Mouse (Mus musculus) spleen, postnatal 14 days (tissue): ENCODE results near the gene Cdk15.

Source experiments
- DNase-seq, 2 experiments: peaks; one replicate each; pipeline ENCODE4 v3.0.0; 2021 to 2022; ENCODE audit warnings: low spot score in 2 of 2

Cdk15 gene

GRCm38 (mm10) chr1:59321880-59322836 lies 65.5 kb downstream of the Cdk15 start:
- DNase-seq, result no peak

- no peak for DNase-seq
Measured at GRCm38 (mm10) chr1:59326854-59327395, 70.2 kb downstream of the Cdk15 start.

GRCm38 (mm10) chr1:59332737-59333385 lies 76.2 kb downstream of the Cdk15 start:
- DNase-seq, result no peak

GRCm38 (mm10) chr1:59333386-59333759 lies 76.7 kb downstream of the Cdk15 start:
- DNase-seq, result no peak

GRCm38 (mm10) chr1:59333860-59334561 lies 77.3 kb downstream of the Cdk15 start:
- DNase-seq, result no peak

GRCm38 (mm10) chr1:59334562-59334890 lies 77.8 kb downstream of the Cdk15 start:
- DNase-seq, result no peak

GRCm38 (mm10) chr1:59336256-59336655 lies 79.5 kb downstream of the Cdk15 start:
- no peak for DNase-seq

- no peak for DNase-seq
Measured at GRCm38 (mm10) chr1:59340814-59341588, 84.3 kb downstream of the Cdk15 start.

- DNase-seq, result no peak
Measured at GRCm38 (mm10) chr1:59341697-59342096, 85.0 kb downstream of the Cdk15 start.

- DNase-seq, result no peak
Measured at GRCm38 (mm10) chr1:59342146-59342545, 85.4 kb downstream of the Cdk15 start.

GRCm38 (mm10) chr1:59352706-59353105 lies 96.0 kb downstream of the Cdk15 start:
- no peak for DNase-seq

GRCm38 (mm10) chr1:59355440-59355839 lies 98.7 kb downstream of the Cdk15 start:
- DNase-seq, result no peak

- no peak for DNase-seq
Measured at GRCm38 (mm10) chr1:59359136-59359535, 102.4 kb downstream of the Cdk15 start.

GRCm38 (mm10) chr1:59360834-59361233 lies 104.1 kb downstream of the Cdk15 start:
- DNase-seq, result no peak

GRCm38 (mm10) chr1:59361460-59361859 lies 104.8 kb downstream of the Cdk15 start:
- DNase-seq, result no peak

GRCm38 (mm10) chr1:59361966-59362365 lies 105.3 kb downstream of the Cdk15 start:
- DNase-seq, result no peak

GRCm38 (mm10) chr1:59364463-59365040 lies 107.8 kb downstream of the Cdk15 start:
- no peak for DNase-seq

GRCm38 (mm10) chr1:59367928-59368648 lies 111.4 kb downstream of the Cdk15 start:
- DNase-seq, result no peak

- DNase-seq, result no peak
Measured at GRCm38 (mm10) chr1:59368649-59369319, 112.1 kb downstream of the Cdk15 start.

- DNase-seq, result no peak
Measured at GRCm38 (mm10) chr1:59369320-59369685, 112.6 kb downstream of the Cdk15 start.
